Mouse (Mus musculus) MEL (cell line): ENCODE results near the gene Kcnj6. TPM values are rescaled to one million over a fixed set of nuclear protein-coding genes. Genes with fewer than 3 reads are reported as not detected.

Experiments
- DNase-seq: peaks from one replicate; pipeline ENCODE4 v3.0.0; 2011; ENCODE audit warnings: low read depth, low spot score
- H3K27ac ChIP-seq: 2 replicates; pipeline ENCODE4 v1.5.1; 2012; ENCODE audit warnings: low read depth, mild to moderate bottlenecking, control low read depth, low read length, moderate library complexity; ENCODE audit not compliant: control insufficient read depth
- H3K27me3 ChIP-seq, 2 experiments: fragments of 150-350 bp in 1 of 2; sonication (generic) in 1 of 2; 2 replicates each; pipeline ENCODE4 v1.6.1; 2012; ENCODE audit warnings: low read length in 2 of 2, mild to moderate bottlenecking in 2 of 2, improper control_type of control experiment in 1 of 2, moderate library complexity in 1 of 2; ENCODE audit not compliant: insufficient read depth in 2 of 2, control insufficient read depth in 1 of 2
- H3K36me3 ChIP-seq, 2 experiments: 2 replicates each; pipeline ENCODE4 v1.6.1; 2012 to 2014; ENCODE audit warnings: low read length in 2 of 2, improper control_type of control experiment in 1 of 2, inconsistent platforms in 1 of 2, mild to moderate bottlenecking in 1 of 2; ENCODE audit not compliant: insufficient read depth in 2 of 2, control insufficient read depth in 1 of 2
- H3K4me1 ChIP-seq, 2 experiments: fragments of 150-350 bp in 1 of 2; sonication (generic) in 1 of 2; 2 replicates each; pipeline ENCODE4 v1.6.1; 2012; ENCODE audit warnings: low read length in 2 of 2, improper control_type of control experiment in 1 of 2, mild to moderate bottlenecking in 1 of 2; ENCODE audit not compliant: insufficient read depth in 2 of 2, control insufficient read depth in 1 of 2
- H3K4me3 ChIP-seq, 2 experiments: fragments of 150-350 bp in 1 of 2; sonication (generic) in 1 of 2; 2 replicates each; pipeline ENCODE4 v1.5.1; 2012; ENCODE audit warnings: low read depth in 2 of 2, low read length in 2 of 2, mild to moderate bottlenecking in 2 of 2, moderate library complexity in 2 of 2, control low read depth in 1 of 2, improper control_type of control experiment in 1 of 2; ENCODE audit not compliant: control insufficient read depth in 1 of 2, insufficient read depth in 1 of 2
- H3K79me2 ChIP-seq: 2 replicates; pipeline ENCODE4 v1.6.1; 2012; ENCODE audit warnings: mild to moderate bottlenecking, low read length, moderate library complexity; ENCODE audit not compliant: control insufficient read depth, poor library complexity, insufficient read depth
- H3K9ac ChIP-seq: 2 replicates; pipeline ENCODE4 v1.6.1; 2012; ENCODE audit warnings: low read depth, mild to moderate bottlenecking, control low read depth, low read length, moderate library complexity; ENCODE audit not compliant: control insufficient read depth, poor library complexity, severe bottlenecking
- H3K9me3 ChIP-seq: fragments of 150-350 bp; sonication (generic); replicated peaks from 2 replicates; pipeline ENCODE4 v1.6.1; 2012; ENCODE audit warnings: mild to moderate bottlenecking, low read length, improper control_type of control experiment, moderate library complexity; ENCODE audit not compliant: insufficient read depth
- CHD2 ChIP-seq: IDR thresholded peaks from 2 replicates; pipeline ENCODE4 v1.6.1; 2011; ENCODE audit warnings: low read length, improper control_type of control experiment
- ELF1 ChIP-seq: IDR thresholded peaks from 2 replicates; pipeline ENCODE4 v1.6.1; 2014; ENCODE audit warnings: low read depth, mild to moderate bottlenecking, inconsistent platforms, low read length, improper control_type of control experiment, moderate library complexity
- ETS1 ChIP-seq: IDR thresholded peaks from 2 replicates; pipeline ENCODE4 v1.6.1; 2012; ENCODE audit warnings: low read depth, mild to moderate bottlenecking, inconsistent platforms, low read length, improper control_type of control experiment, moderate library complexity
- GABPA ChIP-seq: IDR thresholded peaks from 2 replicates; pipeline ENCODE4 v1.6.1; 2012; ENCODE audit warnings: low read depth, mild to moderate bottlenecking, inconsistent platforms, low read length, improper control_type of control experiment, moderate library complexity
- GATA1 ChIP-seq: IDR thresholded peaks from 2 replicates; pipeline ENCODE4 v1.6.1; 2011; ENCODE audit warnings: low read depth, low read length, improper control_type of control experiment
- HCFC1 ChIP-seq: IDR thresholded peaks from 2 replicates; pipeline ENCODE4 v1.6.1; 2012; ENCODE audit warnings: low read depth, mild to moderate bottlenecking, inconsistent platforms, low read length, improper control_type of control experiment, moderate library complexity
- JUND ChIP-seq: IDR thresholded peaks from 2 replicates; pipeline ENCODE4 v1.6.1; 2011; ENCODE audit warnings: low read depth, mild to moderate bottlenecking, improper control_type of control experiment, low read length
- KAT2A ChIP-seq: conservative IDR thresholded peaks from 2 replicates; pipeline ENCODE4 v1.6.1; 2012; ENCODE audit warnings: low read depth, low read length, improper control_type of control experiment, inconsistent platforms
- MAX ChIP-seq: IDR thresholded peaks from 2 replicates; pipeline ENCODE4 v1.6.1; 2011; ENCODE audit warnings: low read length, improper control_type of control experiment
- MAZ ChIP-seq: IDR thresholded peaks from 2 replicates; pipeline ENCODE4 v1.6.1; 2012; ENCODE audit warnings: low read depth, mild to moderate bottlenecking, inconsistent platforms, low read length, improper control_type of control experiment
- MEF2A ChIP-seq: IDR thresholded peaks from 2 replicates; pipeline ENCODE4 v1.6.1; 2014; ENCODE audit warnings: low read depth, mild to moderate bottlenecking, inconsistent platforms, low read length, improper control_type of control experiment; ENCODE audit not compliant: poor library complexity, insufficient replicate concordance, severe bottlenecking; ENCODE audit errors: extremely low read depth
- MXI1 ChIP-seq: IDR thresholded peaks from 2 replicates; pipeline ENCODE4 v1.6.1; 2011; ENCODE audit warnings: mild to moderate bottlenecking, low read depth, low read length, improper control_type of control experiment
- NELFE ChIP-seq: IDR thresholded peaks from 2 replicates; pipeline ENCODE4 v1.6.1; 2011; ENCODE audit warnings: low read depth, low read length, improper control_type of control experiment
- NRF1 ChIP-seq: IDR thresholded peaks from 2 replicates; pipeline ENCODE4 v1.6.1; 2014; ENCODE audit warnings: low read depth, mild to moderate bottlenecking, inconsistent platforms, low read length, improper control_type of control experiment, moderate library complexity; ENCODE audit not compliant: poor library complexity, insufficient read depth, severe bottlenecking
- POLR2A ChIP-seq, 2 experiments: IDR thresholded peaks; 2 replicates each; pipeline ENCODE4 v1.6.1; 2011 to 2012; ENCODE audit warnings: low read length in 2 of 2, mild to moderate bottlenecking in 2 of 2, control low read depth in 1 of 2, improper control_type of control experiment in 1 of 2, low read depth in 1 of 2, moderate library complexity in 1 of 2; ENCODE audit not compliant: control insufficient read depth in 1 of 2, insufficient read depth in 1 of 2, poor library complexity in 1 of 2
- POLR2AphosphoS2 ChIP-seq: IDR thresholded peaks from 2 replicates; pipeline ENCODE4 v1.6.1; 2011; ENCODE audit warnings: low read length, improper control_type of control experiment
- POLR2AphosphoS5 ChIP-seq: IDR thresholded peaks from 2 replicates; pipeline ENCODE4 v1.6.1; 2012; ENCODE audit warnings: low read depth, borderline replicate concordance, mild to moderate bottlenecking, inconsistent platforms, low read length, moderate library complexity, mixed read lengths
- RAD21 ChIP-seq: IDR thresholded peaks from 2 replicates; pipeline ENCODE4 v1.6.1; 2011; ENCODE audit warnings: mild to moderate bottlenecking, low read depth, low read length, improper control_type of control experiment
- RCOR1 ChIP-seq: IDR thresholded peaks from 2 replicates; pipeline ENCODE4 v1.6.1; 2012; ENCODE audit warnings: low read depth, mild to moderate bottlenecking, inconsistent platforms, low read length, improper control_type of control experiment
- SIN3A ChIP-seq: IDR thresholded peaks from 2 replicates; pipeline ENCODE4 v1.6.1; 2012; ENCODE audit warnings: low read length, improper control_type of control experiment, inconsistent platforms
- TBP ChIP-seq: IDR thresholded peaks from 2 replicates; pipeline ENCODE4 v1.8.0; 2011; ENCODE audit warnings: low read depth, low read length, improper control_type of control experiment
- TCF12 ChIP-seq: IDR thresholded peaks from 2 replicates; pipeline ENCODE4 v1.6.1; 2014; ENCODE audit warnings: low read depth, mild to moderate bottlenecking, inconsistent platforms, low read length, improper control_type of control experiment, moderate library complexity
- UBTF ChIP-seq: IDR thresholded peaks from 2 replicates; pipeline ENCODE4 v1.6.1; 2012; ENCODE audit warnings: low read depth, mild to moderate bottlenecking, inconsistent platforms, low read length, improper control_type of control experiment, moderate library complexity, borderline replicate concordance; ENCODE audit not compliant: insufficient read depth
- USF1 ChIP-seq: IDR thresholded peaks from 2 replicates; pipeline ENCODE4 v1.6.1; 2014; ENCODE audit warnings: low read depth, mild to moderate bottlenecking, inconsistent platforms, low read length, improper control_type of control experiment, moderate library complexity
- USF2 ChIP-seq, 2 experiments: IDR thresholded peaks; 2 replicates each; pipeline ENCODE4 v1.6.1; 2011 to 2012; ENCODE audit warnings: improper control_type of control experiment in 2 of 2, low read length in 2 of 2, borderline replicate concordance in 1 of 2, inconsistent platforms in 1 of 2, low read depth in 1 of 2, mild to moderate bottlenecking in 1 of 2; ENCODE audit not compliant: insufficient read depth in 1 of 2
- ZC3H11A ChIP-seq: IDR thresholded peaks from 2 replicates; pipeline ENCODE4 v1.6.1; 2012; ENCODE audit warnings: low read depth, mild to moderate bottlenecking, inconsistent platforms, low read length, improper control_type of control experiment
- ZKSCAN1 ChIP-seq: IDR thresholded peaks from 2 replicates; pipeline ENCODE4 v1.6.1; 2012; ENCODE audit warnings: low read depth, mild to moderate bottlenecking, inconsistent platforms, low read length, improper control_type of control experiment, moderate library complexity
- ZMIZ1 ChIP-seq: IDR thresholded peaks from 2 replicates; pipeline ENCODE4 v1.6.1; 2012; ENCODE audit warnings: low read depth, mild to moderate bottlenecking, inconsistent platforms, low read length, improper control_type of control experiment, moderate library complexity
- polyA plus RNA-seq, 2 experiments: library from polyadenylated mRNA; stranded (reverse) in 1 of 2; unstranded in 1 of 2; fragments of >175 nt in 1 of 2; fragments of >200 nt in 1 of 2; gene quantifications; 2 replicates each; pipeline versions ENCODE4 v1.2.1 to v1.2.4; 2012; ENCODE audit warnings: low replicate concordance in 2 of 2, low read depth in 1 of 2; ENCODE audit not compliant: insufficient read length in 2 of 2, insufficient read depth in 1 of 2, missing spikeins in 1 of 2
- total RNA-seq: library from RNA; depleted of rRNA; stranded (reverse); fragments of 300-350 nt; gene quantifications from 2 replicates; pipeline ENCODE4 v1.2.3, GENCODE M21; 2012

The Kcnj6 gene
- total and polyA plus RNA-seq, 3 experiments: not detected

DNA sequence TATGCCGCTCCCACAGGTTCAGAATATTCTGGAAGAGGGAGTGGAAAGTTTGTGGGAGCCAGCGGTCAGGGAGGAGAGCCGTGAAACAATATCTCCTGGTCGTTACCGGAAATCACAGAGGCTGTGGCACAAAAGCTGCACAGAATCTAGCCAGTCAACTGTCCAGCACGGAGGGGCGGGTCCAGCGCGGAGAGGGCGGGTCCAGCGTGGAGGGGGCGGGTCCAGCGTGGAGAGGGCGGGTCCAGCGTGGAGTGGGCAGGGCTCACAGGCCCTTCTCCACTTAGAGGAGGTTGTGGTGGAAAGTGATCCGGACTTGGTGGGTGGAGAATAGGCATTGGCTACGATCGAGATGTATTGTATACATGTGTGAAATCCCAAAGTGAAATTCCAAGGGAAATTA lies 169.3 kb downstream of the Kcnj6 start:
- H3K9ac ChIP-seq: no peak overlapping the region
- H3K4me1 ChIP-seq: no peaks in the 10 kb centered on the region
- H3K27ac ChIP-seq: no peak overlapping the region
- no peak for DNase-seq
- no peaks in the 10 kb centered on the region for H3K27me3 ChIP-seq
- H3K9me3 ChIP-seq: no peaks in the 10 kb centered on the region
- no peaks in the 10 kb centered on the region for H3K79me2 ChIP-seq
- TF ChIP-seq NRF1 (no peak), CHD2 (no peak), RCOR1 (no peak), MAX (no peak), USF2 (IDR thresholded peaks at IDR 0.05; ENCODE audit: borderline replicate concordance in 1 of 2, insufficient read depth in 1 of 2, low read depth in 1 of 2, low read length in 2 of 2) (no peak), ZC3H11A (no peak), GABPA (no peak), ZKSCAN1 (no peak), MEF2A (no peak), RAD21 (no peak), ELF1 (no peak), POLR2AphosphoS2 (no peak), NELFE (no peak), SIN3A (no peak), MAZ (no peak), ZMIZ1 (no peak), UBTF (no peak)
- TF ChIP-seq, all 39 proteins: peak for 0
- Histone ChIP-seq H3K36me3 (no peaks in the 10 kb centered on the region), H3K4me3 (no peak overlapping the region)

DNA sequence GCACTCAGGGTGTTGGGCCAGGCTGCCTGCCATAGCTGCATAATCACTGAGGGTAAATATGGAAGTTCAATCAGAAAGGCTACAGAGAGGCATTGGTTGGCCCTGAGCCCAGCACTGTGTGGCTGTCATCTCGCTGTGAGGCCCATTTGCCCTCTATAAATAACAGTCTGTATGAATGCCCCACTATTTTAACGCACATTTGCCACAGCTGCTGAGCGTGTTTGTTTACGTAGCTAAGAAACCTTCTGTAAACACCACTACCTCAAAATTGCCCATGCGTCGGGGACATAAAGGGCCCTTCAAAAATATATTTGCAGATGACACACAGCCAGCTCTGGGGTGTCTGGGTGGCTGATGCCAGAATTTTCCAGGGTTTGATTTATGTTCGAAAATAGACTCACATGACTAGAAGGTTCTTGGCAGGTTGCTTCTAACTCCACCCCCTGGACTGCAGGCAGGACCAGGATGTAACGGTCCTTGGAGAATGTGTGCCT lies 170.4 kb downstream of the Kcnj6 start:
- Histone ChIP-seq H3K27me3 (no peaks in the 10 kb centered on the region), H3K27ac (no peak overlapping the region), H3K9ac (no peak overlapping the region), H3K9me3 (no peaks in the 10 kb centered on the region), H3K4me3 (no peak overlapping the region), H3K36me3 (no peaks in the 10 kb centered on the region), H3K4me1 (no peaks in the 10 kb centered on the region), H3K79me2 (no peaks in the 10 kb centered on the region)
- no peak for DNase-seq
- TF ChIP-seq KAT2A (no peak), POLR2A (IDR thresholded peaks at IDR 0.05; ENCODE audit: control insufficient read depth in 1 of 2, insufficient read depth in 1 of 2, low read depth in 1 of 2, low read length in 2 of 2, poor library complexity in 1 of 2) (no peak), GATA1 (no peak), POLR2AphosphoS5 (no peak), MXI1 (no peak), HCFC1 (no peak), TCF12 (no peak), ETS1 (no peak), RCOR1 (no peak), JUND (no peak), USF1 (no peak), TBP (no peak)
